Mouse (Mus musculus) bone marrow macrophage, adult 2 months (primary cell): Measurements from ENCODE around the gene 1700001O22Rik. TPM values are rescaled to one million over a fixed set of nuclear protein-coding genes. Genes with fewer than 3 reads are reported as not detected.
A peak's percentile ranks its signal among the peaks of the same experiment; 100 is the strongest.

ENCODE experiments used
- H3K27ac ChIP-seq: 2 replicates; pipeline ENCODE4 v1.5.1; 2012; ENCODE audit warnings: low read depth, low read length; ENCODE audit not compliant: insufficient read depth
- H3K4me1 ChIP-seq: 2 replicates; pipeline ENCODE4 v1.6.1; 2012; ENCODE audit warnings: low read length; ENCODE audit not compliant: control insufficient read depth, insufficient read depth
- H3K4me3 ChIP-seq: 2 replicates; pipeline ENCODE4 v1.5.1; 2012; ENCODE audit warnings: mild to moderate bottlenecking, low read length, moderate library complexity; ENCODE audit not compliant: insufficient read depth
- CTCF ChIP-seq: IDR thresholded peaks from 2 replicates; pipeline ENCODE4 v1.5.1; 2012; ENCODE audit warnings: low read depth, mild to moderate bottlenecking, low read length, moderate library complexity
- POLR2A ChIP-seq: IDR thresholded peaks from 2 replicates; pipeline ENCODE4 v1.6.1; 2012; ENCODE audit warnings: mild to moderate bottlenecking, low read depth, low read length, borderline replicate concordance
- polyA plus RNA-seq: library from polyadenylated mRNA; stranded (reverse); fragments of >200 nt; gene quantifications from 2 replicates; pipeline ENCODE4 v1.2.4, GENCODE M21; 2012; ENCODE audit not compliant: missing spikeins, insufficient read depth, insufficient read length

Gene 1700001O22Rik
- polyA plus RNA-seq, 1 experiment, result not detected

- TF ChIP-seq CTCF, result no peak
- no peak for TF ChIP-seq POLR2A
- peaks cover 2% of the 10 kb centered on the region; the same call in 1 of the 2 replicates for H3K4me1 ChIP-seq
- H3K4me3 ChIP-seq, result no peak overlapping the region
- H3K27ac ChIP-seq, result no peak overlapping the region
Observed at GRCm38 (mm10) chr2:30833644-30834043, 30.2 kb upstream of the 1700001O22Rik start.

GRCm38 (mm10) chr2:30830283-30830795 lies 26.9 kb upstream of the 1700001O22Rik start, which contains the start of gene Asb6:
Gene Asb6, minus strand, starts transcription at chr2:30830333.
- H3K27ac ChIP-seq, result no peak within 1 kb of the TSS
- peaks cover 12% of the 10 kb centered on the region for H3K4me1 ChIP-seq
- no peak for TF ChIP-seq POLR2A
- no peak for TF ChIP-seq CTCF
- no peak within 1 kb of the TSS for H3K4me3 ChIP-seq

- Histone ChIP-seq H3K4me1 (peaks cover 12% of the 10 kb centered on the region), H3K27ac (no peak overlapping the region), H3K4me3 (no peak overlapping the region)
- no peak for TF ChIP-seq POLR2A
- peak; percentile 79 for TF ChIP-seq CTCF
Observed at GRCm38 (mm10) chr2:30829315-30829714, 25.9 kb upstream of the 1700001O22Rik start.

- Histone ChIP-seq H3K4me1 (peaks cover 12% of the 10 kb centered on the region), H3K4me3 (peak overlapping the region; percentile 92), H3K27ac (peak overlapping the region; percentile 46)
- TF ChIP-seq CTCF (peak; percentile 47; the same call in 1 of the 2 replicates), POLR2A (0 out of 2 replicates have a peak, but pooled peaks have one; percentile 57)
Observed at GRCm38 (mm10) chr2:30827749-30828475, 24.5 kb upstream of the 1700001O22Rik start.

GRCm38 (mm10) chr2:30826825-30827748 lies 23.6 kb upstream of the 1700001O22Rik start:
- Histone ChIP-seq H3K27ac (peak overlapping the region; percentile 46), H3K4me1 (peaks cover 12% of the 10 kb centered on the region), H3K4me3 (peak overlapping the region; percentile 92)
- TF ChIP-seq POLR2A, result no peak

GRCm38 (mm10) chr2:30823385-30824153 lies 20.1 kb upstream of the 1700001O22Rik start:
- Histone ChIP-seq H3K27ac (no peak overlapping the region), H3K4me3 (no peak overlapping the region), H3K4me1 (peaks cover 13% of the 10 kb centered on the region)
- TF ChIP-seq POLR2A, result no peak
- TF ChIP-seq CTCF, result no peak

GRCm38 (mm10) chr2:30822460-30822859 lies 19.0 kb upstream of the 1700001O22Rik start:
- TF ChIP-seq CTCF (no peak), POLR2A (no peak)
- Histone ChIP-seq H3K4me1 (peaks cover 9% of the 10 kb centered on the region), H3K4me3 (no peak overlapping the region), H3K27ac (no peak overlapping the region)

- Histone ChIP-seq H3K4me3 (no peak overlapping the region), H3K4me1 (peaks cover 4% of the 10 kb centered on the region; the same call in 1 of the 2 replicates), H3K27ac (no peak overlapping the region)
- TF ChIP-seq POLR2A, result no peak
- TF ChIP-seq CTCF, result peak; percentile 59; the same call in 1 of the 2 replicates
Observed at GRCm38 (mm10) chr2:30821073-30821472, 17.6 kb upstream of the 1700001O22Rik start.

GRCm38 (mm10) chr2:30819873-30820272 lies 16.4 kb upstream of the 1700001O22Rik start:
- H3K4me1 ChIP-seq, result peaks cover 4% of the 10 kb centered on the region; the same call in 1 of the 2 replicates
- TF ChIP-seq CTCF (no peak), POLR2A (no peak)
- no peak overlapping the region for H3K27ac ChIP-seq
- H3K4me3 ChIP-seq, result no peak overlapping the region
